In genomic region chr9:79269646-79270213, GRCm38 (mm10) we compare ENCODE assay signal across 19 mouse cellular contexts.
DNase-seq lines count a peak whose midpoint lies in the region; ATAC-seq and TF ChIP-seq lines count a peak whose summit lies in the region.
"Had no signal": no experiment of that assay in that cellular context is flagged by ENCODE, and none has a peak within 500 bp of the region (broad histone marks: within the 10 kb centered on the region; RNA-seq: fewer than 3 reads in every experiment).

No protein-coding gene starts in this region.

- no peak for TF ChIP-seq EP300 in stomach, postnatal 0 days (optimal IDR thresholded peaks at IDR 0.05)

- H3K9me3 ChIP-seq in hindbrain, embryonic 15.5 days, result no peaks in the 10 kb centered on the region
- no peaks in the 10 kb centered on the region for H3K9me3 ChIP-seq in hindbrain, embryonic 12.5 days (replicated peaks)
- no peaks in the 10 kb centered on the region for H3K9me3 ChIP-seq in midbrain, postnatal 0 days (ENCODE audit: low read length)
- no peaks in the 10 kb centered on the region for H3K9me3 ChIP-seq in midbrain, embryonic 11.5 days (ENCODE audit: control insufficient read depth, low read length)
- no peaks in the 10 kb centered on the region for H3K9me3 ChIP-seq in stomach, postnatal 0 days (ENCODE audit: control insufficient read depth, low read length)
- H3K9me3 ChIP-seq: heart, embryonic 10.5 days; limb, embryonic 12.5 days; lung, embryonic 15.5 days; neural tube, embryonic 12.5 days had no signal

- H3K36me3 ChIP-seq in hindbrain, embryonic 15.5 days, result no peaks in the 10 kb centered on the region
- no peaks in the 10 kb centered on the region for H3K36me3 ChIP-seq in hindbrain, embryonic 12.5 days
- no peaks in the 10 kb centered on the region for H3K36me3 ChIP-seq in midbrain, postnatal 0 days (ENCODE audit: insufficient read depth, low read length)
- H3K36me3 ChIP-seq in midbrain, embryonic 11.5 days (ENCODE audit: control insufficient read depth, insufficient read depth, low read length), result no peaks in the 10 kb centered on the region
- H3K36me3 ChIP-seq in stomach, postnatal 0 days (ENCODE audit: control insufficient read depth, insufficient read depth, low read length), result no peaks in the 10 kb centered on the region
- H3K36me3 ChIP-seq: heart, embryonic 10.5 days; limb, embryonic 12.5 days; lung, embryonic 15.5 days; neural tube, embryonic 12.5 days had no signal

- no peak overlapping the region for H3K9ac ChIP-seq in hindbrain, embryonic 15.5 days
- no peak overlapping the region for H3K9ac ChIP-seq in hindbrain, embryonic 12.5 days
- H3K9ac ChIP-seq in midbrain, postnatal 0 days (replicated peaks; ENCODE audit: low read length, poor library complexity, severe bottlenecking), result no peak overlapping the region
- no peak overlapping the region for H3K9ac ChIP-seq in midbrain, embryonic 11.5 days (ENCODE audit: low read length)
- H3K9ac ChIP-seq in stomach, postnatal 0 days (ENCODE audit: low read length), result no peak overlapping the region
- H3K9ac ChIP-seq: limb, embryonic 12.5 days; liver, embryonic 14.5 days; lung, embryonic 15.5 days; neural tube, embryonic 12.5 days had no signal

- H3K4me1 ChIP-seq in cerebellum, adult 2 months (ENCODE audit: control insufficient read depth, insufficient read depth, low read length), result no peaks in the 10 kb centered on the region
- no peaks in the 10 kb centered on the region for H3K4me1 ChIP-seq in hindbrain, embryonic 15.5 days (replicated peaks)
- H3K4me1 ChIP-seq in hindbrain, embryonic 12.5 days, result no peaks in the 10 kb centered on the region
- no peaks in the 10 kb centered on the region for H3K4me1 ChIP-seq in midbrain, postnatal 0 days (ENCODE audit: insufficient read depth, low read length)
- no peaks in the 10 kb centered on the region for H3K4me1 ChIP-seq in midbrain, embryonic 11.5 days (ENCODE audit: control insufficient read depth, insufficient read depth, low read length)
- H3K4me1 ChIP-seq in stomach, postnatal 0 days (replicated peaks; ENCODE audit: control insufficient read depth, insufficient read depth), result no peaks in the 10 kb centered on the region
- H3K4me1 ChIP-seq: heart, embryonic 10.5 days; limb, embryonic 12.5 days; lung, embryonic 15.5 days; neural tube, embryonic 12.5 days had no signal

- peak; percentile 9 for DNase-seq in cerebellum, adult 2 months
- no peak for DNase-seq in cerebellum, adult 18-20 months
- DNase-seq in midbrain, postnatal 0 days (ENCODE audit: low spot score), result peak; percentile 35
- DNase-seq in midbrain, embryonic 11.5 days (ENCODE audit: low spot score, missing footprints), result no peak
- no peak for DNase-seq in stomach, postnatal 0 days (ENCODE audit: low spot score)
- no peak for DNase-seq in left cerebral cortex, adult 11 months (ENCODE audit: low spot score)
- DNase-seq: kidney, postnatal 25 days; thymus, postnatal 36 days had no signal

- no peak overlapping the region for H3K4me3 ChIP-seq in cerebellum, adult 2 months (replicated peaks; ENCODE audit: insufficient read depth, low read depth, low read length)
- H3K4me3 ChIP-seq in hindbrain, embryonic 15.5 days, result no peak overlapping the region
- H3K4me3 ChIP-seq in hindbrain, embryonic 12.5 days, result no peak overlapping the region
- H3K4me3 ChIP-seq in midbrain, postnatal 0 days (ENCODE audit: low read depth, low read length), result no peak overlapping the region
- no peak overlapping the region for H3K4me3 ChIP-seq in midbrain, embryonic 11.5 days (ENCODE audit: low read depth, low read length)
- no peak overlapping the region for H3K4me3 ChIP-seq in stomach, postnatal 0 days (ENCODE audit: low read depth, low read length)
- H3K4me3 ChIP-seq: gastrocnemius, adult 2 months; heart, embryonic 10.5 days; left cerebral cortex, adult 2 months; limb, embryonic 12.5 days; lung, embryonic 15.5 days; neural tube, embryonic 12.5 days had no signal

- peak; percentile 34 for ATAC-seq in hindbrain, embryonic 15.5 days (ENCODE audit: low FRiP score, low read depth)
- ATAC-seq in hindbrain, embryonic 12.5 days (ENCODE audit: low FRiP score), result no peak
- ATAC-seq in midbrain, postnatal 0 days (ENCODE audit: low FRiP score), result 0 out of 2 replicates have a peak, but pooled peaks have one; percentile 21
- ATAC-seq in midbrain, embryonic 11.5 days (ENCODE audit: low FRiP score), result no peak
- ATAC-seq in stomach, postnatal 0 days (ENCODE audit: low FRiP score, low TSS enrichment), result no peak
- ATAC-seq: activated CD4-positive, CD25-positive, alpha-beta regulatory T cell, adult 4 months; inflammation-experienced regulatory T-cells, adult 6 months had no signal

- 59% methylated on average over 13 of the region's 13 CpGs for WGBS in cerebellum, adult 2 months
- 76% methylated on average over 13 of the region's 13 CpGs for WGBS in hindbrain, embryonic 15.5 days
- WGBS in hindbrain, embryonic 12.5 days, result 88% methylated on average over 13 of the region's 13 CpGs
- 80% methylated on average over 13 of the region's 13 CpGs for WGBS in midbrain, postnatal 0 days
- WGBS in midbrain, embryonic 11.5 days, result 88% methylated on average over 13 of the region's 13 CpGs
- WGBS in stomach, postnatal 0 days, result 85% methylated on average over 13 of the region's 13 CpGs

- TF ChIP-seq POLR2A in cerebellum, adult 2 months (IDR thresholded peaks at IDR 0.05; ENCODE audit: borderline replicate concordance, insufficient read depth, low read length), result no peak

- TF ChIP-seq CTCF in cerebellum, adult 2 months (IDR thresholded peaks at IDR 0.05; ENCODE audit: borderline replicate concordance, insufficient read depth, low read depth, low read length), result no peak
- TF ChIP-seq CTCF in midbrain, postnatal 0 days (IDR thresholded peaks at IDR 0.05), result no peak
- no peak for TF ChIP-seq CTCF in stomach, postnatal 0 days (IDR thresholded peaks at IDR 0.05; ENCODE audit: low read depth)

- H3K4me2 ChIP-seq in hindbrain, embryonic 15.5 days, result no peak overlapping the region
- no peak overlapping the region for H3K4me2 ChIP-seq in hindbrain, embryonic 12.5 days (replicated peaks)
- H3K4me2 ChIP-seq in midbrain, postnatal 0 days (ENCODE audit: low read depth, low read length, poor library complexity, severe bottlenecking), result no peak overlapping the region
- no peak overlapping the region for H3K4me2 ChIP-seq in midbrain, embryonic 11.5 days
- H3K4me2 ChIP-seq in stomach, postnatal 0 days (replicated peaks; ENCODE audit: low read depth), result no peak overlapping the region
- H3K4me2 ChIP-seq: limb, embryonic 12.5 days; lung, embryonic 15.5 days; neural tube, embryonic 12.5 days had no signal

- H3K27me3 ChIP-seq in cerebellum, adult 2 months (ENCODE audit: control insufficient read depth, insufficient read depth, low read length), result no peaks in the 10 kb centered on the region
- H3K27me3 ChIP-seq in hindbrain, embryonic 15.5 days, result no peaks in the 10 kb centered on the region
- no peaks in the 10 kb centered on the region for H3K27me3 ChIP-seq in hindbrain, embryonic 12.5 days
- H3K27me3 ChIP-seq in midbrain, postnatal 0 days (ENCODE audit: insufficient read depth, low read length), result no peaks in the 10 kb centered on the region
- H3K27me3 ChIP-seq in midbrain, embryonic 11.5 days (ENCODE audit: control insufficient read depth, insufficient read depth, low read length), result no peaks in the 10 kb centered on the region
- no peaks in the 10 kb centered on the region for H3K27me3 ChIP-seq in stomach, postnatal 0 days (ENCODE audit: control insufficient read depth, insufficient read depth, low read length)
- H3K27me3 ChIP-seq: limb, embryonic 12.5 days; lung, embryonic 15.5 days; neural tube, embryonic 12.5 days had no signal

- H3K27ac ChIP-seq in cerebellum, adult 2 months (ENCODE audit: insufficient read depth, low read length), result no peak overlapping the region
- H3K27ac ChIP-seq in hindbrain, embryonic 15.5 days (replicated peaks), result no peak overlapping the region
- no peak overlapping the region for H3K27ac ChIP-seq in hindbrain, embryonic 12.5 days
- no peak overlapping the region for H3K27ac ChIP-seq in midbrain, postnatal 0 days (ENCODE audit: low read depth, low read length)
- H3K27ac ChIP-seq in midbrain, embryonic 11.5 days (ENCODE audit: low read depth, low read length), result no peak overlapping the region
- H3K27ac ChIP-seq in stomach, postnatal 0 days (replicated peaks), result no peak overlapping the region
- H3K27ac ChIP-seq: gastrocnemius, adult 2 months; heart, embryonic 10.5 days; left cerebral cortex, adult 2 months; limb, embryonic 12.5 days; liver, embryonic 14.5 days; lung, embryonic 15.5 days; neural tube, embryonic 12.5 days had no signal

Comparison
In these comparisons a context has a peak if more than half of its experiments do, and no peak if none do; other contexts are left out.
1. DNase-seq: peak in cerebellum, adult 2 months (2 of 2) and midbrain, postnatal 0 days (single experiment); none in cerebellum, adult 18-20 months (0 of 2), midbrain, embryonic 11.5 days (single experiment), stomach, postnatal 0 days (single experiment) and left cerebral cortex, adult 11 months (single experiment).
2. ATAC-seq: peak in hindbrain, embryonic 15.5 days (single experiment) and midbrain, postnatal 0 days (single experiment); none in hindbrain, embryonic 12.5 days (single experiment), midbrain, embryonic 11.5 days (single experiment) and stomach, postnatal 0 days (single experiment).